Mouse (Mus musculus): ENCODE results near the gene Eml1. TPM values are rescaled to one million over a fixed set of nuclear protein-coding genes. Genes with fewer than 3 reads are reported as not detected.

Eml1 gene
- total and polyA plus RNA-seq, 2 experiments from 2014 or later: 41.2 to 55.2 TPM

DNA sequence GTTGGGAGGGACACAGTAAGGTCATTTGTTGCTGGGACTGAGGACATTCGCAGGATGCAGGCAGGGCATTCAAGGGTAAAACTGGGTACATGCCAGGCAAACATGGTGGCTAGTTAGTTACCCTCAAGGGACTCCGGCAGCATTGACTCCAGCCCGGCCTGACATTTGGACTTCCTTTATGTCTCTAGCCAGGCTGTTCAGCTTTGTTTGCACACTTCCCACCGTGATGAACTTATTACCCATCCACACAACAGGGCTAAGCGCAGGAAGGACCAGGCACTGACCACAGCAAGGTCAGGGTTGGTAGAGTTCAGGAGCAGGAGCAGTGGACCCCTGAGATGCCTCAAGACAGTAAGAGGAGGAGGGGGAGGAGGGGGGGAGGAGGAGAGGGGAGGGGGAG lies 1.8 kb upstream of the Eml1 start:
- Histone ChIP-seq H3K36me3 (ENCODE audit: insufficient read depth, low read length) (no peaks in the 10 kb centered on the region), H3K9ac (replicated peaks; ENCODE audit: low read length) (no peak overlapping the region), H3K4me2 (ENCODE audit: low read depth, low read length) (no peak overlapping the region), H3K9me3 (ENCODE audit: low read length) (no peaks in the 10 kb centered on the region), H3K4me1 (ENCODE audit: insufficient read depth, low read length) (no peaks in the 10 kb centered on the region; the same call in 1 of the 2 replicates), H3K27me3 (ENCODE audit: insufficient read depth, low read length) (no peaks in the 10 kb centered on the region), H3K27ac (no peak overlapping the region), H3K4me3 (ENCODE audit: low read length) (no peak overlapping the region)
- ATAC-seq (no peak), DNase-seq (ENCODE audit: low spot score) (no peak)
- WGBS: 38% methylated on average over 5 of the region's 5 CpGs
- TF ChIP-seq CTCF (IDR thresholded peaks at IDR 0.05; ENCODE audit: low read depth): no peak

DNA sequence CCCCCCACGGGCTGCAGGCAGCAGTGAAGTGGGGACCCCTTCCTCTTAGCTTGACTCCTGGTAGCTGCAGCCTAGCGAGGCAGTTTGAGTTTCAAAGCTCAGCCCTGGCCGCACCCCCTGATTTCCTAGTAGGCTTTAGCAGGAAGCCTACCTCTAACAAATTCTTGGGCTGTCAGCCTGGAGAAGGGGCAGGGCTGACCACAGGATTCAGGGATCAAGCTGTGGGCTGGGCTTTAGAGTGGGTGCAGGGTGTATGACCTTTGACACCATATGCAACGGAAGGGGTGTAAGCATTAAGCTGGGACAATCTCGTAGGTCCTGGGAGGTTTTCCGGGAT lies 640 bp downstream of the Eml1 start:
- Histone ChIP-seq H3K4me1 (ENCODE audit: insufficient read depth, low read length) (no peaks in the 10 kb centered on the region; the same call in 1 of the 2 replicates), H3K27me3 (ENCODE audit: insufficient read depth, low read length) (no peaks in the 10 kb centered on the region), H3K9me3 (ENCODE audit: low read length) (no peaks in the 10 kb centered on the region), H3K4me2 (ENCODE audit: low read depth, low read length) (no peak overlapping the region), H3K27ac (peak overlapping the region; percentile 41; the same call in 1 of the 2 replicates), H3K36me3 (ENCODE audit: insufficient read depth, low read length) (no peaks in the 10 kb centered on the region), H3K9ac (replicated peaks; ENCODE audit: low read length) (no peak overlapping the region), H3K4me3 (ENCODE audit: low read length) (no peak overlapping the region)
- no peak for TF ChIP-seq CTCF (IDR thresholded peaks at IDR 0.05; ENCODE audit: low read depth)
- 76% methylated on average over 6 of the region's 6 CpGs for WGBS
- ATAC-seq (no peak), DNase-seq (ENCODE audit: low spot score) (no peak)

DNA sequence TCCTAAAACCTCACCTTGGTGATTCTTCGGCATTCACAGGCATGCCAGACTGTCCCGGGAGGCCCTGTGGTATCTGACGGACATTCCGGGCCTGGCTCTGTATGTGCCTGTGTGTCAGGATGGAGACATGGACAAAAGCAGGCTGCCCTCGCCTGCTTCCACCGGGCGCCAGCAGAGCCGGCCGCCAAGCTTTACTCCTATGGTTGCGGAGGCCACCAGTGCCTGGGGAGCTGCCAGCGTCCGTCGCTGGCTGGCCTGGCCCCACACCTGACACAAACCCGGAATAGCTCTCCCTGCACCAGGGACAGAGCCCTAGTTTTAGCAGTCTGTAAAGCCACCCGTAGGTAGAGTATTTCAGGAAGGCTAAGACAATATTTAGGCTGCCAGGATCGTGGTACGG lies 1.5 kb downstream of the Eml1 start:
- Histone ChIP-seq H3K36me3 (ENCODE audit: insufficient read depth, low read length) (no peaks in the 10 kb centered on the region), H3K27ac (no peak overlapping the region), H3K4me1 (ENCODE audit: insufficient read depth, low read length) (no peaks in the 10 kb centered on the region; the same call in 1 of the 2 replicates), H3K27me3 (ENCODE audit: insufficient read depth, low read length) (no peaks in the 10 kb centered on the region), H3K4me3 (ENCODE audit: low read length) (no peak overlapping the region), H3K4me2 (ENCODE audit: low read depth, low read length) (no peak overlapping the region), H3K9me3 (ENCODE audit: low read length) (no peaks in the 10 kb centered on the region), H3K9ac (replicated peaks; ENCODE audit: low read length) (no peak overlapping the region)
- peak; percentile 56; the same call in 1 of the 2 replicates for ATAC-seq
- no peak for DNase-seq (ENCODE audit: low spot score)
- WGBS: 50% methylated on average over 17 of the region's 17 CpGs
- TF ChIP-seq CTCF (IDR thresholded peaks at IDR 0.05; ENCODE audit: low read depth): no peak

DNA sequence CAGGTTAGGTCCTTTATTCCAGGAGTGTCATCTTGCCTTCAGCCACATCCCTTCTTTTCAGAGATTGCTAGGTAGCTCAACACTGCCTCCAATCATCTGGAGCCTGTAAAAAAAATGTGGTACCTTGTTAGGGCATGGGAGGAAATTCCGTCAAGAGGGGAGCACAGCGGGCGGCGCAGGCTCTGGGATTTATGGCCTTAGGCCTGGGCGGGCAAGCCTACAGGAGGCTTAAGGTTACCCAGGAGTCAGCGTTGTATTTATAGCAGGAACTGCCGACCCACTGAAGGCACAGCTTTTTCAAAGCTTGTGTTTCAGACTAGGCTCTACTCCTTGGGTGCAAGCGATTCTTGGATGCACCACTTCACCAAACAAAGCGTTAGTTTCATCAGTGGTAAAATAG lies 2.9 kb downstream of the Eml1 start:
- H3K9me3 ChIP-seq (ENCODE audit: low read length): no peaks in the 10 kb centered on the region
- 82% methylated on average over 9 of the region's 9 CpGs for WGBS
- no peak overlapping the region for H3K9ac ChIP-seq (replicated peaks; ENCODE audit: low read length)
- no peaks in the 10 kb centered on the region for H3K36me3 ChIP-seq (ENCODE audit: insufficient read depth, low read length)
- DNase-seq (ENCODE audit: low spot score): no peak
- no peak overlapping the region for H3K4me3 ChIP-seq (ENCODE audit: low read length)
- no peaks in the 10 kb centered on the region for H3K27me3 ChIP-seq (ENCODE audit: insufficient read depth, low read length)
- H3K27ac ChIP-seq: no peak overlapping the region
- no peaks in the 10 kb centered on the region; the same call in 1 of the 2 replicates for H3K4me1 ChIP-seq (ENCODE audit: insufficient read depth, low read length)
- H3K4me2 ChIP-seq (ENCODE audit: low read depth, low read length): no peak overlapping the region
- no peak for TF ChIP-seq CTCF (IDR thresholded peaks at IDR 0.05; ENCODE audit: low read depth)
- ATAC-seq: no peak

DNA sequence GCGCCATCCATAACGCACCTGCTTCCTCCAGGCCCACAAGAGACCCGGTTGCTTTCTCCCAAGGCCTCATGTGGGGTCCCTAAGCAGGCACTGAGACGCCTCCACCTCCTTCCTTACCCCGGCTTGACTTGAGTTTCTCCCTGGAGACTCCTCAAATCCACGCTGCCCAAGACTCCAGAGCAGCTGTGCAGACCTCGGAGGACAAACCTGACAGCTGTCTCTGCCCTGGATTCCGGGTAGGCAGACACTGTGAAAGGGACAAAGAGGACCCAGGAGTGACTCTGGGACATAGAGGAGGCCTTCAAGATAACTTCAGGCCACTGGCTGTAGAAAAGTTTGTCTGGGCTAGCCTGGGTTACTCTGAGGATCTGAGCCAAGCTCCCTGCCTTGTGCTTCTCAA lies 3.9 kb downstream of the Eml1 start:
- Histone ChIP-seq H3K27ac (no peak overlapping the region), H3K27me3 (ENCODE audit: insufficient read depth, low read length) (no peaks in the 10 kb centered on the region), H3K9me3 (ENCODE audit: low read length) (no peaks in the 10 kb centered on the region), H3K4me1 (ENCODE audit: insufficient read depth, low read length) (no peaks in the 10 kb centered on the region; the same call in 1 of the 2 replicates), H3K9ac (replicated peaks; ENCODE audit: low read length) (no peak overlapping the region), H3K4me3 (ENCODE audit: low read length) (no peak overlapping the region), H3K4me2 (ENCODE audit: low read depth, low read length) (no peak overlapping the region), H3K36me3 (ENCODE audit: insufficient read depth, low read length) (no peaks in the 10 kb centered on the region)
- ATAC-seq (no peak), DNase-seq (ENCODE audit: low spot score) (no peak)
- WGBS: 83% methylated on average over 8 of the region's 8 CpGs
- TF ChIP-seq CTCF (IDR thresholded peaks at IDR 0.05; ENCODE audit: low read depth): no peak

DNA sequence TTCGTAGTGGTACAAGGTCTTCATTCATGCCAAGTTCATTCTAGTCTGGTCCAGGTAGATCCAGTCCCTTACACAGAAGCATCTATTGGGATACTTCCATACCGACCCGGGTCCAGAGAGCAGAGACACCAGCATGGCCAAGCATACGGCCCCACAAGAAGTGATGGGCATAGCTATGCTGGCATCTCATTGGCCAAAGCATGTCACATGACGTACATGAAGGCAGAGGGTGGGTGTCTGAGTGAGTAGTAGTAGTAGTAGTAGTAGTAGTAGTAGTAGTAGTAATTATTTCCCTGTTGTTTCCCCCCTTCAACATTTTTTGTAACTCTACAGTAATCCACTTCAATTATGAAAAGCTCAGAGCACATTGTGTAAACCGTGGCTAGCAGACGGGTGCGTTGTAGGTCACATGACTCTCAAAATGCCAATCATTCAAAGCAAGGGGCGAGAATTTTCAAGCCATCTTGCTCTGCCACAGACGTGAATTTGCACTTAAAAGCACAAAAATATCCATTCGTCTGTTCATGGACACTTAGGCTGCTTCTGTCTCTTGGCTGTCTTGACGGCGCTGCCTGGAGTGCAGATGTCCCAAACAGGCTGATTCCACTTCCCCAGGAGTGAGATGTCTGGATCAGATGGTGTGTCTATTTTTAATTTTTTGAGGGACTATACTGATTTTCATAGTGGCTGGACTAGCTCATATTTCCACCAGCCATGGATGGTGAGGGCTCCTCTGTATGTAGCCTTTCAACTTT lies 7.8 kb downstream of the Eml1 start:
- no peak overlapping the region for H3K9ac ChIP-seq (replicated peaks; ENCODE audit: low read length)
- H3K9me3 ChIP-seq (ENCODE audit: low read length): no peaks in the 10 kb centered on the region
- H3K27ac ChIP-seq: no peak overlapping the region
- H3K4me2 ChIP-seq (ENCODE audit: low read depth, low read length): no peak overlapping the region
- WGBS: 82% methylated on average over 13 of the region's 13 CpGs
- H3K4me3 ChIP-seq (ENCODE audit: low read length): no peak overlapping the region
- no peaks in the 10 kb centered on the region for H3K36me3 ChIP-seq (ENCODE audit: insufficient read depth, low read length)
- no peaks in the 10 kb centered on the region for H3K4me1 ChIP-seq (ENCODE audit: insufficient read depth, low read length)
- TF ChIP-seq CTCF (IDR thresholded peaks at IDR 0.05; ENCODE audit: low read depth): no peak
- ATAC-seq: no peak
- H3K27me3 ChIP-seq (ENCODE audit: insufficient read depth, low read length): no peaks in the 10 kb centered on the region
- DNase-seq (ENCODE audit: low spot score): no peak

Measured in hindbrain, postnatal 0 days (tissue).